11 mouse cellular contexts compared by ENCODE assay signal in the genomic region with DNA sequence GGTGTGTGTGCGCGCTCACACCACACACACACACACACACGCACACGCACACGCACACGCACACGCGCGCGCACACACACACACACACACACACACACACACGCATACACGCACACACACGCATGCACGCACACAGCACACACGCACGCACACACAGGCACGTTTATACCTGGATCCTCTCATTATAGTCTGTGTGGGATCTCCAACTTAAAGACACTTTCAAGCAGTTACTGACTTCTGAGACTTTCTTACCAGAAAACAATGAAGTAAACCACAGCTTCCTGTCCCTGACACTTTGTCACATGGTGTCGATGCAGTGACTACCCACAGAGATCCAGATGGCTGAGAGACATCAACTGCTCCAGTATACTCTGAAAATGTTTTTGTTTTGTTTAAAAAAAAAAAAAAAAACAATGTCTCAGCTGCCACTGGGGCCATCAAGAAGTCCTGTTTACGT.
DNase-seq lines count a peak whose midpoint lies in the region; ATAC-seq and TF ChIP-seq lines count a peak whose summit lies in the region.
"Had no signal": no experiment of that assay in that cellular context is flagged by ENCODE, and none has a peak within 500 bp of the region (broad histone marks: within the 10 kb centered on the region; RNA-seq: fewer than 3 reads in every experiment).

No protein-coding gene starts in this region.

- no peak overlapping the region for H3K4me3 ChIP-seq in heart, postnatal 0 days (ENCODE audit: low read depth, low read length)
- no peak overlapping the region for H3K4me3 ChIP-seq in liver, embryonic 16.5 days (ENCODE audit: low read depth, low read length)
- H3K4me3 ChIP-seq in kidney, adult 2 months (ENCODE audit: insufficient read depth, low read depth, low read length) = no peak overlapping the region
- no peak overlapping the region for H3K4me3 ChIP-seq in kidney, embryonic 15.5 days (replicated peaks)
- H3K4me3 ChIP-seq: hindbrain, embryonic 13.5 days; neural tube, embryonic 13.5 days had no signal

- no peaks in the 10 kb centered on the region for H3K36me3 ChIP-seq in heart, postnatal 0 days (replicated peaks; ENCODE audit: control insufficient read depth, insufficient read depth, low read length)
- H3K36me3 ChIP-seq in liver, embryonic 16.5 days (ENCODE audit: control insufficient read depth, insufficient read depth) = no peaks in the 10 kb centered on the region
- no peaks in the 10 kb centered on the region for H3K36me3 ChIP-seq in kidney, adult 2 months (ENCODE audit: control insufficient read depth, insufficient read depth, low read length)
- H3K36me3 ChIP-seq in kidney, embryonic 15.5 days = no peaks in the 10 kb centered on the region
- H3K36me3 ChIP-seq: hindbrain, embryonic 13.5 days; neural tube, embryonic 13.5 days had no signal

- no peaks in the 10 kb centered on the region for H3K27me3 ChIP-seq in heart, postnatal 0 days (ENCODE audit: control insufficient read depth, insufficient read depth, low read length)
- no peaks in the 10 kb centered on the region for H3K27me3 ChIP-seq in liver, embryonic 16.5 days (ENCODE audit: control insufficient read depth, insufficient read depth, low read depth, low read length)
- H3K27me3 ChIP-seq in kidney, adult 2 months (replicated peaks; ENCODE audit: control insufficient read depth, insufficient read depth, low read length) = no peaks in the 10 kb centered on the region
- no peaks in the 10 kb centered on the region for H3K27me3 ChIP-seq in kidney, embryonic 15.5 days
- H3K27me3 ChIP-seq: hindbrain, embryonic 13.5 days; neural tube, embryonic 13.5 days had no signal

- WGBS in heart, postnatal 0 days = 76% methylated on average over 19 of the region's 19 CpGs
- whole genome bisulfite sequencing in liver, embryonic 16.5 days (ENCODE audit: insufficient replicate concordance) = 42% methylated on average over 18 of the region's 19 CpGs
- 88% methylated on average over 19 of the region's 19 CpGs for WGBS in kidney, adult 2 months
- WGBS in kidney, embryonic 15.5 days = 87% methylated on average over 19 of the region's 19 CpGs

- TF ChIP-seq POLR2A in kidney, adult 2 months (IDR thresholded peaks at IDR 0.05; ENCODE audit: low read depth, low read length) = no peak

- no peak overlapping the region; the same call in 1 of the 2 replicates for H3K4me2 ChIP-seq in heart, postnatal 0 days (ENCODE audit: low read depth, low read length)
- H3K4me2 ChIP-seq in liver, embryonic 16.5 days (ENCODE audit: low read depth, low read length) = no peak overlapping the region
- no peak overlapping the region for H3K4me2 ChIP-seq in kidney, embryonic 15.5 days
- H3K4me2 ChIP-seq: hindbrain, embryonic 13.5 days; neural tube, embryonic 13.5 days had no signal

- no peak overlapping the region for H3K9ac ChIP-seq in heart, postnatal 0 days (replicated peaks; ENCODE audit: low read depth, low read length)
- H3K9ac ChIP-seq in liver, embryonic 16.5 days (ENCODE audit: low read depth, low read length) = no peak overlapping the region
- H3K9ac ChIP-seq in kidney, embryonic 15.5 days = no peak overlapping the region
- H3K9ac ChIP-seq: hindbrain, embryonic 13.5 days; neural tube, embryonic 13.5 days had no signal

- H3K27ac ChIP-seq in heart, postnatal 0 days (ENCODE audit: low read depth) = peak overlapping the region; percentile 46; the same call in 1 of the 2 replicates
- no peak overlapping the region for H3K27ac ChIP-seq in liver, embryonic 16.5 days (ENCODE audit: low read length)
- no peak overlapping the region for H3K27ac ChIP-seq in kidney, adult 2 months (ENCODE audit: insufficient read depth, low read depth, low read length)
- no peak overlapping the region for H3K27ac ChIP-seq in kidney, embryonic 15.5 days
- H3K27ac ChIP-seq: hindbrain, embryonic 13.5 days; neural tube, embryonic 13.5 days had no signal

- TF ChIP-seq EP300 in heart, postnatal 0 days (IDR thresholded peaks at IDR 0.05; ENCODE audit: low read depth) = no peak

- no peaks in the 10 kb centered on the region for H3K9me3 ChIP-seq in heart, postnatal 0 days (replicated peaks; ENCODE audit: control insufficient read depth, low read length)
- no peaks in the 10 kb centered on the region for H3K9me3 ChIP-seq in liver, embryonic 16.5 days (replicated peaks; ENCODE audit: control insufficient read depth, low read length)
- no peaks in the 10 kb centered on the region for H3K9me3 ChIP-seq in kidney, embryonic 15.5 days (replicated peaks)
- H3K9me3 ChIP-seq: hindbrain, embryonic 13.5 days; neural tube, embryonic 13.5 days had no signal

- TF ChIP-seq CTCF in heart, postnatal 0 days (IDR thresholded peaks at IDR 0.05; ENCODE audit: low read depth) = no peak
- TF ChIP-seq CTCF in kidney, adult 2 months (conservative IDR thresholded peaks at IDR 0.05; ENCODE audit: insufficient read depth, insufficient read length, low read depth, low read length) = no peak

- no peak for DNase-seq in heart, postnatal 0 days (ENCODE audit: low spot score)
- no peak for DNase-seq in heart, postnatal 4 days
- DNase-seq in R1 (ENCODE audit: low read depth, low spot score) = peak; percentile 9
- peak; percentile 37 to 71 for DNase-seq in thymus, adult 18-20 months
- DNase-seq in right cerebral cortex, adult 2 months (ENCODE audit: low spot score in 2 of 2) = no peak
- DNase-seq in kidney, adult 2 months = no peak
- DNase-seq: kidney, postnatal 36 days had no signal

- no peaks in the 10 kb centered on the region for H3K4me1 ChIP-seq in heart, postnatal 0 days (ENCODE audit: control insufficient read depth, insufficient read depth)
- H3K4me1 ChIP-seq in liver, embryonic 16.5 days (ENCODE audit: control insufficient read depth, low read depth, low read length) = no peaks in the 10 kb centered on the region
- no peaks in the 10 kb centered on the region for H3K4me1 ChIP-seq in kidney, adult 2 months (ENCODE audit: control insufficient read depth, insufficient read depth, low read length)
- no peaks in the 10 kb centered on the region for H3K4me1 ChIP-seq in kidney, embryonic 15.5 days
- H3K4me1 ChIP-seq: hindbrain, embryonic 13.5 days; neural tube, embryonic 13.5 days had no signal

- ATAC-seq in heart, postnatal 0 days (ENCODE audit: insufficient read depth, low read depth) = no peak
- 0 out of 2 replicates have a peak, but pooled peaks have one; percentile 24 for ATAC-seq in liver, embryonic 16.5 days (ENCODE audit: low read depth)
- ATAC-seq in kidney, embryonic 15.5 days (replicated peaks; ENCODE audit: low FRiP score) = no peak

Comparison
In these comparisons a context has a peak if more than half of its experiments do, and no peak if none do; other contexts are left out.
1. DNase-seq: peak in R1 (single experiment) and thymus, adult 18-20 months (2 of 2); none in heart, postnatal 0 days (single experiment), heart, postnatal 4 days (single experiment), right cerebral cortex, adult 2 months (0 of 2) and kidney, adult 2 months (single experiment).